Mouse (Mus musculus) c-Kit-positive CD71-positive TER-119-positive erythroid progenitor cells, embryonic 14.5 days (primary cell): ENCODE measurements around the gene Banf1.
"Not testable (repeated sequence)": the region's sequence is repeated elsewhere in the genome, so short reads cannot be mapped to it uniquely, and the experiment has no call there.

Source experiments
- DNase-seq: peaks from one replicate; pipeline ENCODE4 v3.0.0-alpha.2; 2013; ENCODE audit warnings: low spot score

Gene Banf1

DNA sequence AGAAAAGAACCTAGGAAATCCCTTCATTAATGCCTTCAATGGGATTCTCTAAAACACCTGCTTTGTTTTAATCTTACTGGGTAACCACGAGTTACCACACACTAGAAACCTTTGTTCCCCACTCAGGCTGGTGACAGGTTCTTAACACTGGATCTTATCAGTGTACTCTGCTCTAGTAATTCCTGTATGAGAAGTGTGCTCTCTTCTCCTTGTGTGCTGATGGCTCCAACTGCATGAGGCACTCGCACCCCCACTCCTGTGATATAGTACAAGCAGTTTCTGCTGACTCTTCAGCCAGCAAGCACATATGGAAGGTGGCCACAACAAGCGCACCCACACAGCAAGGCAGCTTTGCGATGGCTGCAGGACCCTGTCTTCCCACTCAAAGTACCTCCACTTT lies 7.2 kb upstream of the Banf1 start:
- no peak for DNase-seq

- DNase-seq, result no peak
Observed at GRCm38 (mm10) chr19:5372724-5373123, 5.8 kb upstream of the Banf1 start.

GRCm38 (mm10) chr19:5370932-5371331 lies 4.0 kb upstream of the Banf1 start:
- no peak for DNase-seq

DNA sequence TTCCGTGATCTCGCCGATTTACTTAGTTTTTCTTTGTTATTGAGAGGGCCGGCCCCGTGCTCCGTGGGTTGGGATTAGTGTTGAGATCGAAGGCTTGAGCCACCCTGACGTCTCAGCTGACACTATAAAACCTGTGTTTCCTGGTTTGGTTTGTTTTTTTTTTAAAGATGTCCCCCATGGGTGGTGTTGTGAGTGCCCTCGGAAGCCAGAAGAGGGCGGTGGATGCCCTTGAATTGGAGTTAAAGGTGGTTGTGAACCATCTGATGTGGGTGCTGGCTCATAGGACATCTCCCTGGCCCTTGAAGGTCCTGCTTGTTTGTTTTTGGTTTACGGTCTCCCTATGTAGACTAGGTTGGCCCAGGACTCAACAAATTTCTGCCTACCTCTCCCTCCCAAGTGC lies 487 bp upstream of the Banf1 start:
- peak; percentile 37 for DNase-seq

GRCm38 (mm10) chr19:5366175-5367052 lies 554 bp downstream of the Banf1 start, which contains the start of gene Eif1ad:
Gene Eif1ad (plus strand): TSS chr19:5366741.
- DNase-seq, result peak; percentile 97

DNA sequence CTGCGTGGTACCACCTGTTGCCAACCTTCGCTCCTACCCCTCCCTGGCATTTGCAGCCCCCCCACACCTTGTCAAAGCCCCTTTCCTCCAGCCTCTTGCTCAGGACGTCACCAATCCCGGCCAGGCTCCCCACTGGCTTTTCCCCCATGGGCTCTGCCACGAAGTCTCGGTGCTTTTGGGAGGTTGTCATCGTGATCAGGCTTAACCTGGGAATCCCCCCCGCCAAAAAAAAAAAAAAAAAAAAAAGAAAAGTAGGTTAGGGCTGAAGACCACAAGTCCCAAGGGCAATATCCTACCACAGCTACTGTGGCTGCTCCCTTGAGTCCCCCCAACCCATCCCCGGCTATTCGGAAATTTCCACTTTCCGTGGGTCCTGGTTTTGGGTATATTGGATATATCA lies 1.2 kb downstream of the Banf1 start:
- no peak for DNase-seq

DNA sequence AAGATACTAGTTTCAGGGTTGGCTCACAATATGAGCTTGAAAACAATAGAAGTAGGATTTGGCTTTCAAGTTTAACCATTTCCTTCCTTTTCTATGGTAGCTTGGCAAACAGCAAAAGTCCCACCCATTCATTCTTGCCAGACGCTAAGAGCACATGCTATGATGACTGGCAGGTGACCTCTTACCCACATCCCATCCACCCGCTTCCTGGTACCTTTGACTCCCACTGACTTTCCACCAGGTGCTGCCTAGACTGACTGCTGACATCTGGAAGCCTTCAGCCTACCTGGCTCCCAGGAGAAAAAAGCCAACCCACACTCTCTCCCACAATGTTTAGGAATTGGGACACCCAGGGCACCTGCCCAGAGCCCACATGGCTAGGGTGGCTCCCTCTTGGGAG lies 2.8 kb downstream of the Banf1 start:
- DNase-seq, result no peak

DNA sequence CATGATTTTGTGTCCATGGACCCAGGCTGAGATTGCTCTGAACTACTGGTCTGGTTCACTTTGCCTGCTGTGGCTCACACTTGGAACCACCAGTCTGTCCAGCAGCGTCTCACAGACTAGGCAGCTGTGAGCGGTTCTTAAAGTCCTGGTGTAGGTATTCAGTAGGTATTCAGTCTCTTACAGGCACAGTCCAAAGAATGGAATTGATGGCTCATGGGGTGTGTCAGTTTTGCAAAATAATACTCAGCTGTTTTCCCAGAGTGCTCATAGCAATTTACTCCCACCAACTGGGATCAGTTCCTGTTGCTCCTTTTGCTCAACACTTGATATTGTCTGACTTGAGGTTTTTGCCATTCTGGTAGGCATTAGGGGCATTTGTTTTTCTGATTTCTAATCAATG lies 4.8 kb downstream of the Banf1 start:
- no peak for DNase-seq

DNA sequence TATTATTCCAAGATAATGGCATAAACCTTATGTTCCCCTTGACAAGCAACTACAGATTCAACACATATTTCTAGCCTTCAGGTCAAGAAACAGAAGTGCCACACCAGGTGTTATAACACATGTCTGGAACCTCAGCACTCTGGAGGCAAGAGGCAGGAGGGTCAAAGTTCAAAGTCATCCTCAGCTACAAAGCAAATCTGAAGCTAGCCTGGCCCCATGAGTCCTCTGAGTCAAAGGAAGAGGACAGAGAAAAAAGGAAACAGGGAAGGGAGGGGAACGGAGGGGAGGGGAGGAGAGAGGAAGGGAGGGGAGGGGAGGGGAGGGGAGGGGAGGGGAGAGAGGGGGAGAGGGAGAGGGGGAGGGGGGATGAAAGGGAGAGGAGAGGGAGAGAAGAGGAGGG lies 10.9 kb downstream of the Banf1 start:
- DNase-seq, result no peak

GRCm38 (mm10) chr19:5353609-5354008 lies 13.4 kb downstream of the Banf1 start:
- DNase-seq, result no peak

GRCm38 (mm10) chr19:5349502-5349873 lies 17.5 kb downstream of the Banf1 start, which contains the start of gene Cst6:
Gene Cst6 (minus strand): TSS chr19:5349574.
- DNase-seq, result not testable (repeated sequence)

DNA sequence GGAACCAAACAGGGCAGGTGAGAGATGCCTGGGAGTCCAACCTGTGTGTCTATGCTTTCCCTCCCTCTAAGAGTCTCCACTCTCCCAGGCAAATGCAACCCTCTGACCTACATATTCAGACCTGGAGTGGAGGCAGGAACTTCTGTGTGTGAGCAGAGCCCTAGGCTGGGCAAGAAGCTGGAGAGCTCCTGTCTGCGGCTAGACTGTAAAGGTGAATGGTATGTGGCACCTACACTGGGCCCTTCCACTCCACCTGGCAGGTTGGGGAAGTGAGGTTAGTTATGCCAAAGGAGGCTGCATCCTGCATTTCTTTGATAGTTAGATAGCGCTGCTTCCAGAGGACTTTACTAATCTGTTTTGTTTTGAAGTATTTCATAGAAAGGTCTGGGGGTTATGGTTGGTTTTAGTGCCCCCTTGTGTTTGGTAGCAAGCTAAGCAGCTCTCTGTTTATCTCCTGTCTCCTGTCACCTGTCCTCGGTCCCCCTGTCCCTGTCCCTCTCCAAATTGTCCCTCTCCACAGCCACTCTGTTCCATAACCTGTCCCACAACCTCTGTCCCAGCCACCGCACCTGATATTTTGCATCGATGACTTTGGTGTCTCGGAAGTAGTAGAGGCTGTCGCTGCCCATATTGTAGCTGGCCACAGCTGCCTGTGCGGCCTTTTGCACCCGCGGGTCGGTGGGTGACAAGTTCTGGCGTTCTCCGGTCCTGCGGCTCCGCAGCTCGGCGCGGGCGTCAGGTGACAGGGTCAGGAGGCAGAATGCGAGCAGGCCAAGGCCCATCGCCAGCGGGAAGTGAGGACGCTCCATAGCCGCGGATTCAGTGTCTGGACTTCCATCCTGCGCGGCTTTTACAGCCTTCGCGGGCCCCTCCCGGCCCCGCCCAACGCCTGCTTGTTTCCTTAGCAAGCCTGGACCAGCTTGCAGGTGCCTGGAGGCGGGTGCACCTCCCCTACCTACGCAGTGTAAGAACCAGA lies 18.2 kb downstream of the Banf1 start:
- DNase-seq, result peak; percentile 31

GRCm38 (mm10) chr19:5348064-5348463 lies 18.9 kb downstream of the Banf1 start:
- no peak for DNase-seq

DNA sequence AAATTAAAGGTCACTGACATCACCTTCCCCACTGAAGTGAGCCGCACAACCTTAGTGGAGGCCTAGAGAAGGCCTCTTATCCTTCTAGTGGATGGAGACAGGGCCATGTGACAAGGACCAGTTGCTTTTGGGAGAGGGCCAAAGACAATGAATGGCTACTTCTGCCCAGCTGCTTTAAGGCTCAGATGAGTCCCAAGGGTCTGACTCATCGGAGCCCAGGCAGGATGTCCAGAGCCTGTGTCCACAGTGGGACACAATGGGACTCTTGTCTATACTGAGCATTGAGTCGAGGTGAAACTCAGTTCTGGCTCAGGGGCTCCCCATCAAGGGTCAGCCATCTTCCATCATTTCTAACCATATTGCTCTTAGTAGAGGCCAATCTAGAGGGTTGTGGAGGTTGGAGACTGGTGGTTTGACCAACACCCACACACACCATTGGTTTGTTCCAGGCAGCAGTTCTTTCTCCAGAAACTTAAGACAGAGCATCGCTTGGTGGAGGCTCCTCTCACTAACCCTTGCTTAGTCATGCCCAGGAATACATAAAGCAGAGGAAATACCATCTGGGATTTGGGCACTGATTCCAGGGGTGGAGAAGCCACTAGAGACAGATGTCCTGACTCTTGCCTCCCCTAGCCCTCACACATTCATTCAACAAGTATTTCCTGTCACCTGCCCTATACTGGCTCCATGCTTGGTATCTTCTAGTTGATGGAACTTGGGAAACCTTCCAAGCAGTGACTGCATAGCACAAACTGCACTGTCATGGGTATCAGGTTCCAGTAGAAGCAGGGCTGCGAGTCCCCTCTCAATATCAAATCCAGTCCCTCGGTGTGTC lies 21.5 kb downstream of the Banf1 start:
- DNase-seq, result no peak

- no peak for DNase-seq
Observed at GRCm38 (mm10) chr19:5341360-5341759, 25.6 kb downstream of the Banf1 start.

DNA sequence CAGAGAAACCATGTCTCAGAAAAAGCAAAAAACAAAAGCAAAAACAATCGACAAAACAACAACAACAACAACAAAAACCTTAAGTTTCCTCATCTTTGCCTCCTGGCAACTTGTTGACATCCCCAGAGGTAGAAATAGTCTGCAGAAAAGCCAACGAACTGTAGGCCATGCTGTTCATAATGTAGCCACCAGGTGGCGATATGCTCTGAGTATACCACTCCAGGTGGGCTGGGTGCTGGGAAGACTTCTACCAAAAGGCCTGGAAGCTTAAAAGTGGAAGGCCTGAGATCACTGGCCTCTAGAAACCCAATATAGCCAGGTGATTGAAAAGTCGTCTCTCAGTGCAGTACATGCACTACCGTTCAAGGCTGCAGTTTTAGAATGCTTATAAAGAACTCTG lies 29.0 kb downstream of the Banf1 start:
- DNase-seq, result peak; percentile 72

DNA sequence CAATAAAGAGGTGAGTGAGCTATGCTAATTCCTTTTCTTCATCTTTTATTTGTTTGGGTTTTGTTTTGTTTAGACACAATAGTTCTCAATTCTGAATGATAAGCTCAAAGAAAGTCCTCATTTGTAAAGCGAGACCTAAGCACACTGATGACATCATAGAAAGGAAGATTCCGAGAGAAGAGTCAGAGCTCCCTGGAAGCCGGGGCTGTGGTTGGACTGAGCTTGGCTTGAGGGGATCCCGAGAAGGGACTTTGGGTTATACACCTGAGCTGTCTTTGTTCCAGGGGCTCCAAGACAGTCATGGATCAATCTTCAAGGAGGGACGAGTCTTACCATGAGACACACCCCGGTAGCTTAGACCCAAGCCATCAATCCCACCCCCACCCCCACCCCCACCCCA lies 31.5 kb downstream of the Banf1 start, which contains the start of gene Catsper1:
Gene Catsper1, plus strand, starts transcription at position 301 of the 400 bp plus-strand sequence.
- no peak for DNase-seq

GRCm38 (mm10) chr19:5334741-5335140 lies 32.2 kb downstream of the Banf1 start:
- no peak for DNase-seq

- no peak for DNase-seq
Observed at GRCm38 (mm10) chr19:5327970-5328369, 39.0 kb downstream of the Banf1 start.

- DNase-seq, result no peak
Observed at GRCm38 (mm10) chr19:5323801-5324200, 43.2 kb downstream of the Banf1 start.
